Mouse (Mus musculus): ENCODE results near the gene Gast.
"Not testable (repeated sequence)": the region's sequence is repeated elsewhere in the genome, so short reads cannot be mapped to it uniquely, and the experiment has no call there.

Gene Gast

GRCm38 (mm10) chr11:100320701-100321410 is 13.4 kb upstream of the Gast start:
- not testable (repeated sequence) for DNase-seq (ENCODE audit: low read depth, low spot score)

- DNase-seq (ENCODE audit: low read depth, low spot score), result not testable (repeated sequence)
Observed at GRCm38 (mm10) chr11:100321479-100322305, 12.5 kb upstream of the Gast start.

DNA sequence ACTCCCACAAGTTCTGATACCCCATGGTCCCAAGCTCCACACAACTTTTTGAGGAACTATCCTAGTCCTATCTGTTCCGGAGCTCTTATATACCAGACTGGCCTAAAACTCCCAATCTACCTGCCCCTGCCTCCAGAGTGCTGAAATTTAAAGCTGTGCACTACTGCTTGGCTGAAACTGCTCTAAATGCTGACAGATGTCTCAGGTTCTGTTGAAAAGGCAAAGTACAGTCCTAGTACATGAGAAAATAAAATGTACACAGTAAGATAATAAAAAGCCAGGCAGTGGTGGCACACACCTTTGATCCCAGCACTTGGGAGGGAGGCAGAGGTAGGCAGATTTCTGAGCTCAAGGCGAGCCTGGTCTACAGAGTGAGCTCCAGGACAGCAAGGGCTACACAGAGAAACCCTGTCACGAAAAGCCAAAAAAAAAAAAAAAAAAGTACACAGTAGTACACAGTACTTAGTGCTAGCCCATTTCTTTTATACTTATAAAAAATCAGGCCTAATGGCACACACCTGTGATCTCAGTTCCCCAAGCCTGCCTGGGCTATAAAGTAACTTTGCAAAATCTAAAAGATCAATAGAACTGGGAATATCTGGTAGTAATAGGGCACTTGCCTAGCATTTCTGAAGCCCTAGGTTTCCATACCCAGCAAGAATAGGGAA is 11.5 kb upstream of the Gast start:
- no peak for DNase-seq (ENCODE audit: low read depth, low spot score)

- peak; percentile 47 for DNase-seq (ENCODE audit: low read depth, low spot score)
Observed at GRCm38 (mm10) chr11:100323578-100323977, 10.6 kb upstream of the Gast start.

- DNase-seq (ENCODE audit: low read depth, low spot score), result no peak
Observed at GRCm38 (mm10) chr11:100325062-100325629, 9.1 kb upstream of the Gast start.

DNA sequence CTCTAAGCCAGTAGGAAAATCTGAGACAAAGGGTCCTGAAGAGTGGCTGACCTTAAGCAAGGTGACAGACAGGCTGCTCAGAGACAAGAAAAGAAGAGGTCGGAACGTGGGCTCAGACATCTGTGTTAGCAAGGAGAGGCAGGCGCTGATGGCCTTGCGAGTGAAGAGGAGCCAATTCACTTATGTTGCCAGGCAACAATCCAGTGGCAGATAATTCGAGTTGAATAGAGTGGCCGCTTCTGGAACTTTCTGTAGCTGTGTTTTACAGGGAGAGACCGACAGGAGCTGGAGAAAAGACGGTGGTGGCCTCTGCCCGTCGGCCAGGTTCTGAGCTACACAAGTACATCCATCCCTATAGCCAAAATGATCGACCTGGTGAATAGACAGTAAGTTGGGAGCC is 6.9 kb upstream of the Gast start:
- DNase-seq (ENCODE audit: low read depth, low spot score), result no peak

DNA sequence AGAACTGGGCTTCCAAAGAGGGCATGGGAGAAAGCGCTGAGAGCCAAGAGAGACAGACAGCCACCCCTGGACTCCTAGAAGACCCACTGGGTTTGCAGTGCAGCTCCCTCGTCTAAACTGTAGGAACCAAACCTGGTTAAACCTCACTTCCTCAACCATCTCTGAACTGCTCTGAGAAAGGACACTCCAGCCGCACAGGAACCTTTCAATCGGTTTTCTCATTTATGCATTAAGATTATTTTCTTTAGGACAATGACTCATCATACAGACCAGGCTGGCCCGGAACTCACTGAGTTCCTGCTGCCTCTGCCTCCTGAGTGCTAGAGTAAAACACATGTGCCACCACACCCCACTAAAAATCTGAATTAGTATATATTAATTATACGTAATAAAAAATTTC is 6.4 kb upstream of the Gast start:
- no peak for DNase-seq (ENCODE audit: low read depth, low spot score)

- DNase-seq (ENCODE audit: low read depth, low spot score), result no peak
Observed at GRCm38 (mm10) chr11:100330235-100330634, 4.0 kb upstream of the Gast start.

- DNase-seq (ENCODE audit: low read depth, low spot score), result not testable (repeated sequence)
Observed at GRCm38 (mm10) chr11:100330816-100331375, 3.3 kb upstream of the Gast start.

- DNase-seq (ENCODE audit: low read depth, low spot score), result no peak
Observed at GRCm38 (mm10) chr11:100332766-100333515, 1.3 kb upstream of the Gast start.

- no peak for DNase-seq (ENCODE audit: low read depth, low spot score)
Observed at GRCm38 (mm10) chr11:100335731-100336130, 1.5 kb downstream of the Gast start.

- DNase-seq (ENCODE audit: low read depth, low spot score), result no peak
Observed at GRCm38 (mm10) chr11:100344269-100344668, 10.1 kb downstream of the Gast start.

GRCm38 (mm10) chr11:100352076-100352857 is 18.1 kb downstream of the Gast start:
- no peak for DNase-seq (ENCODE audit: low read depth, low spot score)

DNA sequence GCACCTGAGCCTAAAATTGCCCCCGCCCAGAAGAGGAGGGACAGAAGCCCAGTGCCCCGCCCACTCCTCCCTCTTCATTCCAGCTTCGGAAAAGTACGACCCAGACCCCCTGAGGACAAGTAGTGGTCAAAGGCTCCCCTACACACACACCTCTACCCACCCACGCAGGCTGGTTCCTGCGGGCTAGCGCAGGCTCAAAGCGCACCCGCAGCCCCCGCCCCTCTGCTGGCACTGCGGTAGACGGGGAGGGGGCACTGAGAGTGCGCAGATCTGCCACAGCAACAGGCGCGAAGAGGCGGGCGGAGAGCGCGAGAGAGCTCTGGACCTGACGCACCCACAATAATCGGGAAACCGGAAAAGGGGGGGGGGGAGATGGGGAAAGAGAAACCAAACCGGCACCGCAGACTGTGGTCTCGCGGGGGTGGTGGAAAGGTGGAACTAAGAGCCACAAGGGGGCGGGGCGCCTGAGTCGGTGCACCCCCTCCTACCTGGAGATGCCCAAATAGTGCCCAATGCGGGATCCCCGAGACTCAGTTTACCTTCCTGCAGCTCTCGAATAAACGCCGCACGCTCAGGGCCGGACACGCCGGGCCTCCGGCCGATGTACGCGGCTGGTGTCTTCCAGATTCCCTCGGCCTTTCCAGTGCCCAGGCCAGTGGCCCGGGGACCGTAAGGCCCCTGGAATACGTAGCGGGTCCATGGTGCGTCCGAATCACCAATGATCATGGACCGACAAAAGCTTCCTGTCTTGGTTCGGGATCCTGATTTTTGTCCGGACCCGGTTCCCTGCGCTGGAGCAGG is 21.1 kb downstream of the Gast start:
- DNase-seq (ENCODE audit: low read depth, low spot score), result no peak

DNA sequence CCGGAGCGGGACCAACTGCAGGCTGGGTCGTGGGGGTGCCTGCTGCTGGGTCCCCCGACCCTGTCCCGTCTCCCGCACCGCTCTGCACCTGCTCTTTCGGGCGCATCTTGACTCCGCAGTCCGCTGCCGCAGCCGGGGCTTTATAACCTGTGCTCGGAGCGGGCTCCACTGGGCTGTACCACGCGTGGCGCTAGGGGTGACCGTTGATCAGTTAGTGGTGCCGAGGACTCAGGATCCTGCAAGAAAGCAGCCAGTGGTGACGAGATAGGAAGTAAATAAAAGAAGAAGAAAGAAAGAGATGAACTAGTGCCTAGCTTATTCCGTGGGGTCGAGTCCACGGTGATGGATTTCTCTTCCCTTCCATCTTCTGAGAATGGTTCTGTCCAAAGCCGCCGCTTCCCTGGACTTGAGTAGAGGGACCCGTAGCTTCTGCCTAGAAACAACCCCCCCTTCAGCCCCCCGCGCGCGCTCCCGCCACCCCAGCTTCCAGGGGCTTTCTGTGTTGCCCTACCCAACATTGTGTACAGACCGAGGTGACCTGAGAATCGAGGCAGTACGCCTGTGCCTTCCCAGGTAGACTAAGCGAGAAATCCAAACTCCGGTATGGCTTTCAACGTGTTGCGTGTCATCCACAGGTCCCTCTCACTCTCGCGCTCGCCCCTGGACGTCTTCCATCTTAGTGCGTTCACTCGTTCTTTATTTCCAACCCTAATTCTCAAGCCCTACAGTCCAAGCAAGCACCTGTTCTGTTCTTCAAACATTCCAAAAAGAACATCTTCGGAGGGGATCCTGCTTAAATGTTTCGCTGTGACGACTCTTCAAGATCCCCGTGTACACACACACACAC is 22.0 kb downstream of the Gast start, which contains the start of gene Hap1:
Gene Hap1 (minus strand): TSS at position 157 of the 847 bp plus-strand sequence.
- peak; percentile 82 for DNase-seq (ENCODE audit: low read depth, low spot score)

DNA sequence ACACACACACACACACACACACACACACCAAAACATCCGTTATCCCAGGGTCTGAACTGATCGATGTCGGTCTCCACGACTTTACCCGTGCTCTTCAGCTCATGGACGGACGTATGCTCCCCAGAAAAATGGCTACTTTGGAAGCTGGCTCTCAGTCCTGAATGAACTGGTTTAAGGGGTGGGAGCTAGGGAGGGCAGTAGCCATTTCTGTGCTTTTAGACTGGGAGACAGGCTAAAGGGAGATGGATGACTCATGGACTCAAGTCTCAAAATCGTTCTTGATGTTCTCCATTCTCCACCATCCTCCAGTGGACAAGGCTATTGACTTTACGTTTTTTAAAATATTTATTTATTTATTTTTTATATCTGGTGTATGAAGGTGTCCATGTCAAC is 22.6 kb downstream of the Gast start:
- DNase-seq (ENCODE audit: low read depth, low spot score), result no peak

DNA sequence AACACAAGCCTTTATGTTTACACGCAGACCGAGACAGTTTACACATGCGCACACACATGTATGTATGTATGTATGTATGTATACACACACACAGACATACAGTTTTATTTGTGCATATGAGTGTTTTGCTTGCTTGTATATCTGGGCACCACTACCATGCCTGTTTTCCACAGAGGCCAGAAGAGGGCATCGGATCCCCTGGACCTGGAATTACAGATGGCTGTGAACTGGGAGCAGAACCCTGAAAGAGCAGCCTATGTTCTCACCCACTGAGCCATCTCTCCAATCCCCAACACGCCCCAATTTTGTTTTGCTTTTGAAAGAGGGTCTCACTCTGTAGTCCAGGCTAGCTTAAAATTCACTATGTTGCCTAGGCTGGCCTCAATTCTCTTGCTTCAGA is 23.2 kb downstream of the Gast start:
- no peak for DNase-seq (ENCODE audit: low read depth, low spot score)

DNA sequence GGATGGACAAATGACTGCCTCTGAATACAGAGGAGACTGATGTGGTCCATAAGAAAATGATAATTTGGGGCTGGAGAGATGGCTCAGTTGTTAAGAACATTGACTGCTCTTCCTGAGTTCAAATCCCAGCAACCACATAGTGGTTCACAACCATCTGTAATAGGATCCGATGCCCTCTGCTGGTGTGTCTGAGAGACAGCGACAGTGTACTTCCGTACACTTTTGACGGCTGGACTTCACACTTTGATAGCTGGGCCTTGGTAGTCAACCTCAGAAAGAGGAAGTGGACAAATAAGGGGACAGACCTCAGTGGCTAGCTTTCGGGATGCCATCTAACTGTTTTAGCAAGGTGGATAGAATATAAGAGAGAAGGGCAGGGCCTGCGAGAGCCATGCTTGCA is 26.0 kb downstream of the Gast start:
- DNase-seq (ENCODE audit: low read depth, low spot score), result no peak
